Mouse (Mus musculus): ENCODE measurements around the gene Acaca. TPM values are rescaled to one million over a fixed set of nuclear protein-coding genes. Genes with fewer than 3 reads are reported as not detected.

The Acaca gene
- polyA plus RNA-seq, 1 experiment: 28.0 TPM

GRCm38 (mm10) chr11:84168701-84169288 lies 39.3 kb downstream of the Acaca start:
- H3K4me3 ChIP-seq (ENCODE audit: insufficient read depth, low read length): no peak overlapping the region
- TF ChIP-seq CTCF (IDR thresholded peaks at IDR 0.05; ENCODE audit: extremely low read depth, insufficient read depth, low read length): peak; percentile 80
- no peak for TF ChIP-seq POLR2A (IDR thresholded peaks at IDR 0.05; ENCODE audit: extremely low read depth, insufficient read depth, low read length)
- no peaks in the 10 kb centered on the region for H3K4me1 ChIP-seq (ENCODE audit: control insufficient read depth, insufficient read depth, low read length)
- H3K27ac ChIP-seq (ENCODE audit: insufficient read depth, low read length): no peak overlapping the region

DNA sequence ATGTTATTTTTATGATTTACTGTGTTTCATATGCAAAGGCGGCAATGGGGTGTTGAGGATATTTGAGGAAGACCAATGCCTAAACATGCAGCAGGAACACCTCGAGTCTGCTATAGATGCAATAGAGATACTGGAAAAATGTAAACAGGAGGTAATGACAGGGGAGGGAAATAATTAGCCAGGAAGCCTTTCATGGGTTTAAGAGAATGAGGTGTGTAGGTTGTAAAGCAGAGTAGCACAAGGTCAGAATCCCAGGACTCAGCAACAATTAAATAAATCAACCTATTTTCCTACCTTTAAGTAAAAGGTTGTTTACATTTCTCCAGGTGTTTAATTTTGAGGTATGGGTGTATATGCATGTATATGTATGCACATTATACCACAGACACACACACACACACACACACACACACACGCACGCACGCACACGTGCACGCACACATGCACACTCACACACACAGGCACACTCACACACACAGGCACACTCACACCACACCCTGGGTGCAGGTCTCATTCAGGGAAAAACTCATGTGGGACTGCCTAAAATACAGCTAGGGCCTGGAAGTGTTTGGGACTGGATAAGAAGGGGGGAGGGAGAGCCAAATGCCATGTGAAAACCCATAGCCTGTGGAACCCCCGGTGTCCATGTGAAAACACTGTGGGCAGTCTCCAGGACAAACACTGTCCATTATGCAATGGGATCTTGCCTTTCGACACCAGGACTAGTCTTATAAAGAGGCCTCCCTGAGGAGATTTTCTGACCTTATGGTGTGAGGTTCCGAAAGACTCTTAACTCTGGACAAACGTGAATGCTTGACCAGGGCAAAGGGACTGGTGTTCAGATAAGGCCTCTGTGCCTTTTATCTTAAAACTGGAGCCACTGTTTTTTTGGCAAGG lies 43.3 kb downstream of the Acaca start:
- no peak overlapping the region for H3K27ac ChIP-seq (ENCODE audit: insufficient read depth, low read length)

DNA sequence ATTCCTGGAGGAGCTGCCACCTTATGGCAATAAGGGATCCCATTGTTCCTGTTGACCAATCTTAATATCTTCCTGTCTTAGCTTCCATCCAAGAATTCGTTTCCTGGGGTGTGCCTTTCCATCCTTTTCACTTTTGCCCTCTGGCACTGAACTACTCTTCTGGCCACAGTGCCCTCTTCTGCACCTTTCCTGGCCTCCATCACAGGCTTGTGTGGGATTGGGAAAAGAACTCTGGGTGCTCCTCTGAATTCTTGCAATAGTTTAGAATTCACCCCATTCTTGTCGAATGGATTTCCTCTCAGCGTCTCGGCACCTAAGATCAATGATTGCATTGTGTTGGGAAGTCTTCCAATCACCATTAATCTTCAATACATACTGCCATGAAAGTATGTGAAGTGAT lies 49.1 kb downstream of the Acaca start:
- Histone ChIP-seq H3K4me1 (ENCODE audit: control insufficient read depth, insufficient read depth, low read length) (peaks cover 3% of the 10 kb centered on the region; the same call in 1 of the 2 replicates), H3K4me3 (ENCODE audit: insufficient read depth, low read length) (no peak overlapping the region; the same call in 1 of the 2 replicates), H3K27ac (ENCODE audit: insufficient read depth, low read length) (no peak overlapping the region)
- TF ChIP-seq POLR2A (IDR thresholded peaks at IDR 0.05; ENCODE audit: extremely low read depth, insufficient read depth, low read length) (no peak), CTCF (IDR thresholded peaks at IDR 0.05; ENCODE audit: extremely low read depth, insufficient read depth, low read length) (no peak)

More for the DNA sequence above, 43.3 kb downstream of the Acaca start:
- H3K4me1 ChIP-seq (ENCODE audit: control insufficient read depth, insufficient read depth, low read length): no peaks in the 10 kb centered on the region
- TF ChIP-seq CTCF (IDR thresholded peaks at IDR 0.05; ENCODE audit: extremely low read depth, insufficient read depth, low read length) (no peak), POLR2A (IDR thresholded peaks at IDR 0.05; ENCODE audit: extremely low read depth, insufficient read depth, low read length) (no peak)
- no peak overlapping the region for H3K4me3 ChIP-seq (ENCODE audit: insufficient read depth, low read length)

DNA sequence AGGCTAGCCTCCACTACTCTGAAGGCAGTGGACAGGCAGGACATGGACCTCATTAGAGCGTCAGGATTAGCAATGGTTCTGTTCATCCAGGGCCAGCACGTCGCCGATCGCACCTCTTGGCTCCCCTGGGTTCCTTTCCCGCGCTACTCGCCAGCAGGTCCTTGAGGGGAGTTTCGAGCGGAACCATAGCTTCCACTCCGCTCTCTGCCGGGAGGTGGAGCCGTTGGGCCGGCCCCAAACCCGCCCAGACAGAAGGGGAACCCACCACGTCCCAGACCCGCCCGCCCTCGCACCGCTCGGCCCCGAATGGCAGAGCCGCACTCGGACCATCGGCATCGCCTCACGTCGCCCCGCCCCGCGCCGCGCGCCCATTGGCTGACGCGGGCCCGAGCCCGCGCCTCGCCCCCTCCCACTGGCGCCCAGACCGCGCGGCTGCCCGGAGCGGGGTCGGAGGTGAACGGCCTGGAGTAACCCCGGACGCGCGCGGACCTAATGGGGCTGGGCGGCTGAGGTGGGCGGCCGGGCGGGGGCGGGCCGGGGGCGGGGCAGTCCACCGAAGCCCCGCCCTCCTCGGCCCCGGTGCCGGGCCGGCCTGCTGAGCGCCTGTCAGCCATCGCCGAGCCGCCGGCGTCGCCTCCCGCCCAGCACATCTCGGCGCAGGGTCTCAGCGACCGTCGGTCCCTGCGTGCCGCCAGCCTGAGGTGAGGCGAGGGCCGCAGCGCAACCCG lies 49.9 kb downstream of the Acaca start:
- H3K4me1 ChIP-seq (ENCODE audit: control insufficient read depth, insufficient read depth, low read length): peaks cover 3% of the 10 kb centered on the region; the same call in 1 of the 2 replicates
- peak overlapping the region; percentile 42 for H3K4me3 ChIP-seq (ENCODE audit: insufficient read depth, low read length)
- no peak; the same call in 1 of the 2 replicates for TF ChIP-seq POLR2A (IDR thresholded peaks at IDR 0.05; ENCODE audit: extremely low read depth, insufficient read depth, low read length)
- TF ChIP-seq CTCF (IDR thresholded peaks at IDR 0.05; ENCODE audit: extremely low read depth, insufficient read depth, low read length): peak; percentile 31; the same call in 1 of the 2 replicates

DNA sequence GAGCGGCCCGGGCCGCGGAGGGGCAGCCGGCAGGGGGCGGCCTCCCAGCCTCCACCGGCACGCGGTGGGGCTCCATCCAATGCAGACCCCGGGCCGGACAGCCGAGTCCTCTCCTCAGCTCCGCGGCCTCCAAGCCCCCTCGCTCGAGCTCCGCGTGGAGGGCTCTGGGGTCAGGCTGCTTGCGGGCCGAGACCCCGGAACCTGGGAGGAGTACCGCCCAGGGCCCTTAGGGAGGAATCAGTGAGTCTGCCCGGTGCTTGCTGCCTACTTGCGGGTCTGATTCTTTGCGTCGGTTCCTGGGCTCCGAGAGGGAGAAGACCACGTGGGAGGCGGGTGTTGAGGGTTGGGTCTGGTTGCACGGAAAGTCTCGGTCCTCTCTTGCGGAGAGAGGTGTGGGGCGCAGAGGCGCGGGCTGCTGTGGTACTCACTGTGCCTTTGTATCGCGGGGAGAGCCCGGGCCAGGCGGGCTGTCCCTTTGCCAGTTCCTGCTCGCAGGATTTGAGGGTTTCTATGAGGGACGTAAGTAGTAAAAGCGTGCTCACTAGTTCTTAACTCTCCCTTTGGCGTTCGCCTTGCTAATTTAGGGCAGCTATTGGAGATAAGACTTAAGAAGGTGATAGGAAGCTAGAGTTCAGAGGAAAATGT lies 50.6 kb downstream of the Acaca start:
- 0 out of 2 replicates have a peak, but pooled peaks have one; percentile 26 for TF ChIP-seq POLR2A (IDR thresholded peaks at IDR 0.05; ENCODE audit: extremely low read depth, insufficient read depth, low read length)
- TF ChIP-seq CTCF (IDR thresholded peaks at IDR 0.05; ENCODE audit: extremely low read depth, insufficient read depth, low read length): no peak
- H3K4me1 ChIP-seq (ENCODE audit: control insufficient read depth, insufficient read depth, low read length): peaks cover 3% of the 10 kb centered on the region; the same call in 1 of the 2 replicates
- H3K4me3 ChIP-seq (ENCODE audit: insufficient read depth, low read length): peak overlapping the region; percentile 42
- peak overlapping the region; percentile 3; the same call in 1 of the 2 replicates for H3K27ac ChIP-seq (ENCODE audit: insufficient read depth, low read length)

More for the DNA sequence above, 49.9 kb downstream of the Acaca start:
- peak overlapping the region; percentile 3; the same call in 1 of the 2 replicates for H3K27ac ChIP-seq (ENCODE audit: insufficient read depth, low read length)

- no peak for TF ChIP-seq CTCF (IDR thresholded peaks at IDR 0.05; ENCODE audit: extremely low read depth, insufficient read depth, low read length)
- no peak for TF ChIP-seq POLR2A (IDR thresholded peaks at IDR 0.05; ENCODE audit: extremely low read depth, insufficient read depth, low read length)
- H3K4me3 ChIP-seq (ENCODE audit: insufficient read depth, low read length): no peak overlapping the region
- peaks cover 3% of the 10 kb centered on the region; the same call in 1 of the 2 replicates for H3K4me1 ChIP-seq (ENCODE audit: control insufficient read depth, insufficient read depth, low read length)
- no peak overlapping the region for H3K27ac ChIP-seq (ENCODE audit: insufficient read depth, low read length)
Measured at GRCm38 (mm10) chr11:84181286-84181685, 51.8 kb downstream of the Acaca start.

- no peak for TF ChIP-seq POLR2A (IDR thresholded peaks at IDR 0.05; ENCODE audit: extremely low read depth, insufficient read depth, low read length)
- no peak for TF ChIP-seq CTCF (IDR thresholded peaks at IDR 0.05; ENCODE audit: extremely low read depth, insufficient read depth, low read length)
- Histone ChIP-seq H3K27ac (ENCODE audit: insufficient read depth, low read length) (no peak overlapping the region), H3K4me3 (ENCODE audit: insufficient read depth, low read length) (no peak overlapping the region), H3K4me1 (ENCODE audit: control insufficient read depth, insufficient read depth, low read length) (no peaks in the 10 kb centered on the region)
Measured at GRCm38 (mm10) chr11:84188530-84188929, 59.1 kb downstream of the Acaca start.

DNA sequence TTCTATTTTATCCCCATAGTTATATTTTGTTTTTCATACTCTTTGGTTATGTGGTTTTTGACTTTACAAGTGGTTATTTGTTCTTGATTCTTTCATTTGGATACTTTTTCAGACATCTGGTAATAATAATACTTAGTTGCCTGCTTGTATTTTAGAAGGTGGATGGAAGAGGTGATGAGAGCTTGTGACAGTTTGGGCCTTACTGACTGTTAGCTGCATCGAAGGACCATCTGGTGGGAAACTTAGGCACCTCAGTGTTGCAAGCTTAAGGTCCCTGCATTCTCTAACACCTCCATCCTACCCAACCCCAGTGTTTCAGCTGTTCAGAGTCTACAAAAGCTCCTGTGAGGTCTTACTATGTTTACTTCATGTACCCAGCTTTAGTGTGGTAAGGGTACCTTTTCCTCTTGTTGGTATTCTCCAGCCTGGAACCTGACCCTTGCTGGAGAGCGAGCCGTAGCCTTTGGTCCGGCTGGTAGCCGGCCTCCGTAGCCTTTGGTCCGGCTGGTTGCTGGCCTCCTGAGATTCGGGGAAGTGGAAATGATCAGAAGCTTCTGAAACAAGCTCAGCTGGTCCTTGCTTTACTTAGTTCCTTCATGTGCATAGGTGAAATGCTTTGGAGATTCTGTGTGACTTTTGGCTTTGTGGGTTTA lies 61.2 kb downstream of the Acaca start:
- H3K4me1 ChIP-seq (ENCODE audit: control insufficient read depth, insufficient read depth, low read length): peaks cover 2% of the 10 kb centered on the region; the same call in 1 of the 2 replicates
- TF ChIP-seq POLR2A (IDR thresholded peaks at IDR 0.05; ENCODE audit: extremely low read depth, insufficient read depth, low read length) (no peak), CTCF (IDR thresholded peaks at IDR 0.05; ENCODE audit: extremely low read depth, insufficient read depth, low read length) (no peak)
- H3K4me3 ChIP-seq (ENCODE audit: insufficient read depth, low read length): no peak overlapping the region
- H3K27ac ChIP-seq (ENCODE audit: insufficient read depth, low read length): no peak overlapping the region

Measured in cortical plate, adult 2 months (tissue).